Mouse (Mus musculus): ENCODE measurements around the gene Pik3r1. TPM values are rescaled to one million over a fixed set of nuclear protein-coding genes. Genes with fewer than 3 reads are reported as not detected.

The Pik3r1 gene
- total RNA-seq, 2 experiments from 2014 or later = 56.5 to 93.8 TPM

GRCm38 (mm10) chr13:101690167-101690566 lies 77.8 kb downstream of the Pik3r1 start:
- no peak for ATAC-seq (ENCODE audit: poor library complexity, severe bottlenecking)

GRCm38 (mm10) chr13:101686256-101686655 lies 81.8 kb downstream of the Pik3r1 start:
- no peak for ATAC-seq (ENCODE audit: poor library complexity, severe bottlenecking)

- 0 out of 2 replicates have a peak, but pooled peaks have one; percentile 23 for ATAC-seq (ENCODE audit: poor library complexity, severe bottlenecking)
Measured at GRCm38 (mm10) chr13:101684706-101685105, 83.3 kb downstream of the Pik3r1 start.

GRCm38 (mm10) chr13:101682378-101682777 lies 85.6 kb downstream of the Pik3r1 start:
- ATAC-seq (ENCODE audit: poor library complexity, severe bottlenecking) = no peak

- ATAC-seq (ENCODE audit: poor library complexity, severe bottlenecking) = peak; percentile 56
Measured at GRCm38 (mm10) chr13:101680083-101680482, 87.9 kb downstream of the Pik3r1 start.

- no peak for ATAC-seq (ENCODE audit: poor library complexity, severe bottlenecking)
Measured at GRCm38 (mm10) chr13:101678984-101679383, 89.0 kb downstream of the Pik3r1 start.

- ATAC-seq (ENCODE audit: poor library complexity, severe bottlenecking) = no peak
Measured at GRCm38 (mm10) chr13:101678036-101678435, 90.0 kb downstream of the Pik3r1 start.

GRCm38 (mm10) chr13:101673876-101674275 lies 94.1 kb downstream of the Pik3r1 start:
- ATAC-seq (ENCODE audit: poor library complexity, severe bottlenecking) = no peak

GRCm38 (mm10) chr13:101668859-101669258 lies 99.2 kb downstream of the Pik3r1 start:
- no peak for ATAC-seq (ENCODE audit: poor library complexity, severe bottlenecking)

- peak; percentile 83 for ATAC-seq (ENCODE audit: poor library complexity, severe bottlenecking)
Measured at GRCm38 (mm10) chr13:101664010-101664409, 104.0 kb downstream of the Pik3r1 start.

- no peak for ATAC-seq (ENCODE audit: poor library complexity, severe bottlenecking)
Measured at GRCm38 (mm10) chr13:101662900-101663299, 105.1 kb downstream of the Pik3r1 start.

- no peak for ATAC-seq (ENCODE audit: poor library complexity, severe bottlenecking)
Measured at GRCm38 (mm10) chr13:101661567-101661966, 106.5 kb downstream of the Pik3r1 start.

GRCm38 (mm10) chr13:101660187-101660586 lies 107.8 kb downstream of the Pik3r1 start:
- ATAC-seq (ENCODE audit: poor library complexity, severe bottlenecking) = no peak

- no peak for ATAC-seq (ENCODE audit: poor library complexity, severe bottlenecking)
Measured at GRCm38 (mm10) chr13:101652131-101652530, 115.9 kb downstream of the Pik3r1 start.

GRCm38 (mm10) chr13:101641632-101642031 lies 126.4 kb downstream of the Pik3r1 start:
- ATAC-seq (ENCODE audit: poor library complexity, severe bottlenecking) = peak; percentile 67

GRCm38 (mm10) chr13:101635837-101636236 lies 132.2 kb downstream of the Pik3r1 start:
- ATAC-seq (ENCODE audit: poor library complexity, severe bottlenecking) = no peak

GRCm38 (mm10) chr13:101634420-101634819 lies 133.6 kb downstream of the Pik3r1 start:
- no peak for ATAC-seq (ENCODE audit: poor library complexity, severe bottlenecking)

- 0 out of 2 replicates have a peak, but pooled peaks have one; percentile 19 for ATAC-seq (ENCODE audit: poor library complexity, severe bottlenecking)
Measured at GRCm38 (mm10) chr13:101633620-101634019, 134.4 kb downstream of the Pik3r1 start.

- no peak for ATAC-seq (ENCODE audit: poor library complexity, severe bottlenecking)
Measured at GRCm38 (mm10) chr13:101632771-101633170, 135.2 kb downstream of the Pik3r1 start.

GRCm38 (mm10) chr13:101631561-101631960 lies 136.5 kb downstream of the Pik3r1 start:
- no peak for ATAC-seq (ENCODE audit: poor library complexity, severe bottlenecking)
